Mouse (Mus musculus): ENCODE results near the gene Clta. TPM values are rescaled to one million over a fixed set of nuclear protein-coding genes. Genes with fewer than 3 reads are reported as not detected.

The Clta gene
- total RNA-seq, 1 experiment: 373 TPM

DNA sequence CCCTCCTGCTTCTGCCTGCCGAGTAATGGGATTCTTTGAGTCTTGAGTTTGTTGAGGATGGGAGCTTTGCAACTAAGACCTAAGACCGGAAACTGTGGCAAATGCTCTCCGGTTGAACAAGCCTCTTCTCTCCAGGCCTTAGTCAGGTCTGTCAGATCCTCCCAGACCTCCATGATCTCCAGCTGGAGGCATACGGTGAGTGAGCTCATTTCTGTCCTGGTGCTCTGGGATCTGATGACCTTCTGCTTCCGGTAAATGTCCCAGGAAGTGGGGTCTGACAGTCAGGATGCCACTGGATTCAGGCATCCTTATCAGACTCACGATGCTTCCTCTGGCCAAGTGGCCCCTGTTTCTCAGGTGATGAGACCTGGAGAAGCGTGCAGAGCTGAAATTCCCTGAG is 23.0 kb upstream of the Clta start:
- no peak overlapping the region for H3K9ac ChIP-seq (ENCODE audit: insufficient read depth, low read depth, low read length, poor library complexity, severe bottlenecking)
- H3K36me3 ChIP-seq (ENCODE audit: control insufficient read depth, insufficient read depth, low read length, poor library complexity, severe bottlenecking): no peaks in the 10 kb centered on the region; the same call in 1 of the 2 replicates
- peaks cover 8 to 24% of the 10 kb centered on the region in 2 experiments for H3K4me1 ChIP-seq (ENCODE audit: control insufficient read depth in 2 of 2, insufficient read depth in 2 of 2, low read length in 2 of 2, poor library complexity in 1 of 2)
- in situ Hi-C loops (cut with MboI; ENCODE audit: low sequenced_read_pairs in 2 of 2, unreplicated experiment in 2 of 2): loop anchor here in 1 of 2 experiments (5.0 kb wide), 1 partner anchor 54 kb away; no protein-coding TSS in a partner anchor
- no peak for DNase-seq (ENCODE audit: low read depth, low spot score)
- no peak overlapping the region for H3K27ac ChIP-seq (ENCODE audit: insufficient read depth, low read depth, low read length, poor library complexity, severe bottlenecking)
- H3K9me3 ChIP-seq (ENCODE audit: control insufficient read depth, insufficient read depth, low read depth, low read length): no peaks in the 10 kb centered on the region
- no peak overlapping the region for H3K4me3 ChIP-seq (ENCODE audit: insufficient read depth in 1 of 2, low read depth in 1 of 2, low read length in 2 of 2, poor library complexity in 1 of 2, severe bottlenecking in 1 of 2)
- TF ChIP-seq HCFC1 (IDR thresholded peaks at IDR 0.05; ENCODE audit: borderline replicate concordance, insufficient read depth, low read length) (no peak), ZC3H11A (IDR thresholded peaks at IDR 0.05; ENCODE audit: borderline replicate concordance, low read depth, low read length) (no peak), CHD2 (IDR thresholded peaks at IDR 0.05; ENCODE audit: low read depth, low read length) (no peak), MAFK (IDR thresholded peaks at IDR 0.05; ENCODE audit: insufficient read depth, low read depth, low read length) (no peak), ZNF384 (IDR thresholded peaks at IDR 0.05; ENCODE audit: low read depth, low read length) (no peak)

DNA sequence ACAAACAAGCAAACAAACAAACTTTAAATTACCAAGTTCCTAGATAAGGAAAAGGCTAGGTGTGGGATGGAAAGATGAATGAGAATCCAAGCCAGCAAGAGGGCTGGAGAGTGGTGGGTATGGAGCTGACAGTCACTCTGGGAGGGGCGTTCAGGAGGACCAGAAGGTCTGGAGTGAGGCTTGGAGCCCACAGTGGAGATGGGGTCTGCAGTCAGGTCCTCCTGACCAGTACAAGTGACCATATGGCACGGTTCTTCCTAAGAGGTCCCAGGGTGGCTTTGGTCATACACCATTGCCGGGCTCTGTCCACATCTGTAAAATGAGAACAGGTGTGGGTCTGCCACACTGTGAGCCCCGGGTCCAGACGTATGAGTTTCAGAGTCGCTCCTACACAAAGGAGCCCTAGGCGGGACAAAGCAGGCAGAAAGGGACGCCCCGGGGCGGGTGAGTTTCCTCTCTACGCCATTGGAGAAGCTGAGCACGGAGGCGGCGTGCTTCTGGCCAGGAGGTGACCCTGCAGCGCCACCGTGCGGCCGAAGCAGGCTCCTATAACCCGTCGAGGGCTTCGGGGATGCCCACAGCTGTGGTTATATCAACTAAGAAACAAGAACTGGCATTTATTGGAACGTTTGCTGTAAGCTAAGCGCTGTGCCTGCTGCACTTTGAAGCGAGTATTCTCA is 22.1 kb upstream of the Clta start:
- no peaks in the 10 kb centered on the region for H3K9me3 ChIP-seq (ENCODE audit: control insufficient read depth, insufficient read depth, low read depth, low read length)
- H3K4me1 ChIP-seq (ENCODE audit: control insufficient read depth in 2 of 2, insufficient read depth in 2 of 2, low read length in 2 of 2, poor library complexity in 1 of 2): peaks cover 5 to 22% of the 10 kb centered on the region in 2 experiments
- H3K4me3 ChIP-seq (ENCODE audit: insufficient read depth in 1 of 2, low read depth in 1 of 2, low read length in 2 of 2, poor library complexity in 1 of 2, severe bottlenecking in 1 of 2): no peak overlapping the region
- H3K9ac ChIP-seq (ENCODE audit: insufficient read depth, low read depth, low read length, poor library complexity, severe bottlenecking): peak overlapping the region; percentile 13; the same call in 1 of the 2 replicates
- H3K27ac ChIP-seq (ENCODE audit: insufficient read depth, low read depth, low read length, poor library complexity, severe bottlenecking): no peak overlapping the region
- peak; percentile 88 for DNase-seq (ENCODE audit: low read depth, low spot score)
- in situ Hi-C loops (cut with MboI; ENCODE audit: low sequenced_read_pairs in 2 of 2, unreplicated experiment in 2 of 2): loop anchor here in 1 of 2 experiments (5.0 kb wide), 1 partner anchor 55 kb away; no protein-coding TSS in a partner anchor
- H3K36me3 ChIP-seq (ENCODE audit: control insufficient read depth, insufficient read depth, low read length, poor library complexity, severe bottlenecking): no peaks in the 10 kb centered on the region; the same call in 1 of the 2 replicates
- no peak for TF ChIP-seq HCFC1 (IDR thresholded peaks at IDR 0.05; ENCODE audit: borderline replicate concordance, insufficient read depth, low read length)
- peak; percentile 88 for TF ChIP-seq ZC3H11A (IDR thresholded peaks at IDR 0.05; ENCODE audit: borderline replicate concordance, low read depth, low read length)

DNA sequence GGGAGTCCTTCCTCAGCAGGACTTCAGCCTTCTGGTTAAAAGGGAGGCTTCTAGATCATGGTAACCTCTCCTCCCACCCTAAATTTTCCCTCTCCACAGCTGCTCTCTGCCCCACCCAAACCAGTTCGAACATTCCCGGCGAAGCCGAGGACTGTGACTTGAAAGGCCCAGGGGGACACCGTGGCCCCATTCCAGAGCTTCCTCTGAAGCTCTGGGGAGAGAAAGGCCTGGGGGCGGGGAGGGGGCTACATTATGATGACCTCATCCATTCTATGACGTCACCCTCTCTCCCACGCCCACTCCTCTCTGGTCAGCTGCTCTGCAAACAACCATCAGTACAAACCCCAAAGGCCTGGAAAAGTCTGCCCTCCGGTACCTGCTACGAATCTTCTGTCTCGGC is 21.1 kb upstream of the Clta start, which contains the start of gene Ccin:
Ccin (plus strand) TSS at position 303 of the 400 bp plus-strand sequence.
- H3K27ac ChIP-seq (ENCODE audit: insufficient read depth, low read depth, low read length, poor library complexity, severe bottlenecking): no peak within 1 kb of the TSS
- in situ Hi-C loops (cut with MboI; ENCODE audit: low sequenced_read_pairs in 2 of 2, unreplicated experiment in 2 of 2): loop anchor here in 1 of 2 experiments (5.0 kb wide), 1 partner anchor 56 kb away; no protein-coding TSS in a partner anchor
- peaks cover under 1 to 16% of the 10 kb centered on the region in 2 experiments; a peak in 3 of 4 replicates for H3K4me1 ChIP-seq (ENCODE audit: control insufficient read depth in 2 of 2, insufficient read depth in 2 of 2, low read length in 2 of 2, poor library complexity in 1 of 2)
- H3K9ac ChIP-seq (ENCODE audit: insufficient read depth, low read depth, low read length, poor library complexity, severe bottlenecking): no peak within 1 kb of the TSS
- peak within 1 kb of the TSS in 1 of 2 experiments; percentile 29; a peak in 1 of 4 replicates for H3K4me3 ChIP-seq (ENCODE audit: insufficient read depth in 1 of 2, low read depth in 1 of 2, low read length in 2 of 2, poor library complexity in 1 of 2, severe bottlenecking in 1 of 2)
- H3K9me3 ChIP-seq (ENCODE audit: control insufficient read depth, insufficient read depth, low read depth, low read length): no peaks in the 10 kb centered on the region
- no peaks in the 10 kb centered on the region for H3K36me3 ChIP-seq (ENCODE audit: control insufficient read depth, insufficient read depth, low read length, poor library complexity, severe bottlenecking)
- no peak for DNase-seq (ENCODE audit: low read depth, low spot score)
- no peak for TF ChIP-seq ZC3H11A (IDR thresholded peaks at IDR 0.05; ENCODE audit: borderline replicate concordance, low read depth, low read length)
- TF ChIP-seq ZNF384 (IDR thresholded peaks at IDR 0.05; ENCODE audit: low read depth, low read length): no peak
- TF ChIP-seq MAFK (IDR thresholded peaks at IDR 0.05; ENCODE audit: insufficient read depth, low read depth, low read length): no peak
- TF ChIP-seq HCFC1 (IDR thresholded peaks at IDR 0.05; ENCODE audit: borderline replicate concordance, insufficient read depth, low read length): no peak
- TF ChIP-seq CHD2 (IDR thresholded peaks at IDR 0.05; ENCODE audit: low read depth, low read length): no peak

DNA sequence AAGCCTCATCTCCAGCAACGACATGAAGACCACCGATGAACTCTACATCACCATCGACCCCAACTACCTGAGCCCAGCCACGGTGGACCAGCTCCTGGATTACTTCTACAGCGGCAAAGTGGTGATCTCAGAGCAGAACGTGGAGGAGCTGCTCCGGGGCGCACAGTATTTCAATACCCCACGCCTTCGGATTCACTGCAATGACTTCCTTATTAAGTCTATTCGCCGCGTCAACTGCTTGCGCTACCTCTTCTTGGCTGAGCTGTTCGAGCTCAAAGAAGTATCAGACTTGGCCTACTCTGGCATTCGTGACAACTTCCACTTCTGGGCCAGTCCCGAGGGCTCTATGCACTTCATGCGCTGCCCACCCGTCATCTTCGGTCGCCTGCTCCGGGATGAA is 20.5 kb upstream of the Clta start:
- no peak for DNase-seq (ENCODE audit: low read depth, low spot score)
- Histone ChIP-seq H3K27ac (ENCODE audit: insufficient read depth, low read depth, low read length, poor library complexity, severe bottlenecking) (no peak overlapping the region), H3K9me3 (ENCODE audit: control insufficient read depth, insufficient read depth, low read depth, low read length) (no peaks in the 10 kb centered on the region), H3K36me3 (ENCODE audit: control insufficient read depth, insufficient read depth, low read length, poor library complexity, severe bottlenecking) (no peaks in the 10 kb centered on the region), H3K4me3 (ENCODE audit: insufficient read depth in 1 of 2, low read depth in 1 of 2, low read length in 2 of 2, poor library complexity in 1 of 2, severe bottlenecking in 1 of 2) (peak overlapping the region in 1 of 2 experiments; percentile 29; a peak in 1 of 4 replicates), H3K4me1 (ENCODE audit: control insufficient read depth in 2 of 2, insufficient read depth in 2 of 2, low read length in 2 of 2, poor library complexity in 1 of 2) (peaks cover 0 to 12% of the 10 kb centered on the region in 2 experiments; a peak in 2 of 4 replicates), H3K9ac (ENCODE audit: insufficient read depth, low read depth, low read length, poor library complexity, severe bottlenecking) (no peak overlapping the region)
- in situ Hi-C loops (cut with MboI; ENCODE audit: low sequenced_read_pairs in 2 of 2, unreplicated experiment in 2 of 2): loop anchor here in 1 of 2 experiments (5.0 kb wide), 1 partner anchor 56 kb away; no protein-coding TSS in a partner anchor
- TF ChIP-seq ZNF384 (IDR thresholded peaks at IDR 0.05; ENCODE audit: low read depth, low read length): no peak
- TF ChIP-seq MAFK (IDR thresholded peaks at IDR 0.05; ENCODE audit: insufficient read depth, low read depth, low read length): no peak
- TF ChIP-seq CHD2 (IDR thresholded peaks at IDR 0.05; ENCODE audit: low read depth, low read length): no peak
- TF ChIP-seq HCFC1 (IDR thresholded peaks at IDR 0.05; ENCODE audit: borderline replicate concordance, insufficient read depth, low read length): no peak
